Mouse (Mus musculus): ENCODE results near the gene Rbm15b.

GRCm38 (mm10) chr9:106901596-106901995 is 14.4 kb upstream of the Rbm15b start:
- TF ChIP-seq EP300 (IDR thresholded peaks at IDR 0.05; ENCODE audit: low read depth) (no peak), CTCF (IDR thresholded peaks at IDR 0.05; ENCODE audit: low read depth) (no peak)
